Mouse (Mus musculus) testis, adult 2 months (tissue): ENCODE results near the gene Prss45.

ENCODE experiments used
- CTCF ChIP-seq: fragments of 200-500 bp; IDR thresholded peaks from 2 replicates; pipeline ENCODE4 v1.5.1; 2012; ENCODE audit warnings: low read depth, mild to moderate bottlenecking, inconsistent platforms, low read length, moderate library complexity; ENCODE audit not compliant: control insufficient read depth, insufficient read depth, insufficient replicate concordance
- POLR2A ChIP-seq: fragments of 200-500 bp; IDR thresholded peaks from 2 replicates; pipeline ENCODE4 v1.6.1; 2012; ENCODE audit warnings: low read depth, mild to moderate bottlenecking, inconsistent platforms, low read length, moderate library complexity; ENCODE audit not compliant: control insufficient read depth

- TF ChIP-seq CTCF (no peak), POLR2A (no peak)
These were observed 40.3 kb downstream of the Prss45 start for GRCm38 (mm10) chr9:110874660-110875191.
